Mouse (Mus musculus): ENCODE data around the gene Slc25a27.

DNA sequence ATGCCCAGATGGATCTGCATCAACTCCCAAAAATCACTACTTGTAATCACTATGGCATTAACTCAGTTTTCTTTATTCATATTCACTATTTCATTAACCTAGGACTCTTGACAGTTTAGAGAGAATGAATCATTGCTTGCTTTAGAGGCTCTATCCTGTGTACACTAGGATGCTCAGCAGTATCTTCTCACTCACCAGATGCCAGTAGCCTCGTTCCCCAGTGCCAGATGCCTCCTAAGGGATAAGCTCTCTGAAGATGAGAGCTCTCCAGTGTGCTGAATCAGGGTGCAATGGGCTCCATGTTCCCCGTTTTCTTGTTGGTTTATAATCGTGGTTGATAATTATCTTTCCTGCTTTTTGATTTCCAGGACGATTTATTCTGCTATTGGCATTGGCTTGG lies 68.3 kb downstream of the Slc25a27 start:
- TF ChIP-seq CTCF (conservative IDR thresholded peaks at IDR 0.05; ENCODE audit: low read length), result no peak
- no peak for TF ChIP-seq POU5F1 (IDR thresholded peaks at IDR 0.05; ENCODE audit: borderline replicate concordance, low read length)
- no peak for TF ChIP-seq NANOG (IDR thresholded peaks at IDR 0.05; ENCODE audit: borderline replicate concordance, low read length)
